Mouse (Mus musculus): ENCODE measurements around the gene Cdh22.

Gene Cdh22

GRCm38 (mm10) chr2:165250903-165251302, 16.2 kb upstream of the Cdh22 start:
- DNase-seq (ENCODE audit: low read depth, low spot score), result no peak

GRCm38 (mm10) chr2:165248967-165249366, 14.3 kb upstream of the Cdh22 start:
- DNase-seq (ENCODE audit: low read depth, low spot score), result peak; percentile 61

GRCm38 (mm10) chr2:165246349-165246748, 11.7 kb upstream of the Cdh22 start:
- DNase-seq (ENCODE audit: low read depth, low spot score), result no peak

GRCm38 (mm10) chr2:165243122-165243720, 8.6 kb upstream of the Cdh22 start:
- no peak for DNase-seq (ENCODE audit: low read depth, low spot score)

- no peak for DNase-seq (ENCODE audit: low read depth, low spot score)
These were observed 7.9 kb upstream of the Cdh22 start for GRCm38 (mm10) chr2:165242575-165242974.

GRCm38 (mm10) chr2:165241786-165242185, 7.1 kb upstream of the Cdh22 start:
- no peak for DNase-seq (ENCODE audit: low read depth, low spot score)

- DNase-seq (ENCODE audit: low read depth, low spot score), result no peak
These were observed 5.7 kb upstream of the Cdh22 start for GRCm38 (mm10) chr2:165240371-165240770.

- peak; percentile 50 for DNase-seq (ENCODE audit: low read depth, low spot score)
These were observed 5.0 kb upstream of the Cdh22 start for GRCm38 (mm10) chr2:165239533-165240144.

GRCm38 (mm10) chr2:165238416-165239145, 3.9 kb upstream of the Cdh22 start:
- no peak for DNase-seq (ENCODE audit: low read depth, low spot score)

GRCm38 (mm10) chr2:165234291-165234612, 401 bp downstream of the Cdh22 start:
- no peak for DNase-seq (ENCODE audit: low read depth, low spot score)

GRCm38 (mm10) chr2:165233491-165234290, 962 bp downstream of the Cdh22 start:
- no peak for DNase-seq (ENCODE audit: low read depth, low spot score)

- DNase-seq (ENCODE audit: low read depth, low spot score), result no peak
These were observed 5.6 kb downstream of the Cdh22 start for GRCm38 (mm10) chr2:165229050-165229449.

- no peak for DNase-seq (ENCODE audit: low read depth, low spot score)
These were observed 10.8 kb downstream of the Cdh22 start for GRCm38 (mm10) chr2:165223837-165224236.

- no peak for DNase-seq (ENCODE audit: low read depth, low spot score)
These were observed 12.7 kb downstream of the Cdh22 start for GRCm38 (mm10) chr2:165221952-165222351.

GRCm38 (mm10) chr2:165220347-165220945, 14.2 kb downstream of the Cdh22 start:
- DNase-seq (ENCODE audit: low read depth, low spot score), result no peak

GRCm38 (mm10) chr2:165218954-165219353, 15.7 kb downstream of the Cdh22 start:
- DNase-seq (ENCODE audit: low read depth, low spot score), result no peak

- no peak for DNase-seq (ENCODE audit: low read depth, low spot score)
These were observed 17.1 kb downstream of the Cdh22 start for GRCm38 (mm10) chr2:165217361-165218149.

- no peak for DNase-seq (ENCODE audit: low read depth, low spot score)
These were observed 19.3 kb downstream of the Cdh22 start for GRCm38 (mm10) chr2:165215103-165215951.

- no peak for DNase-seq (ENCODE audit: low read depth, low spot score)
These were observed 23.1 kb downstream of the Cdh22 start for GRCm38 (mm10) chr2:165211426-165212079.

GRCm38 (mm10) chr2:165210948-165211347, 23.7 kb downstream of the Cdh22 start:
- no peak for DNase-seq (ENCODE audit: low read depth, low spot score)
